Mouse (Mus musculus): ENCODE measurements around the gene Hyal4.

Hyal4 gene

DNA sequence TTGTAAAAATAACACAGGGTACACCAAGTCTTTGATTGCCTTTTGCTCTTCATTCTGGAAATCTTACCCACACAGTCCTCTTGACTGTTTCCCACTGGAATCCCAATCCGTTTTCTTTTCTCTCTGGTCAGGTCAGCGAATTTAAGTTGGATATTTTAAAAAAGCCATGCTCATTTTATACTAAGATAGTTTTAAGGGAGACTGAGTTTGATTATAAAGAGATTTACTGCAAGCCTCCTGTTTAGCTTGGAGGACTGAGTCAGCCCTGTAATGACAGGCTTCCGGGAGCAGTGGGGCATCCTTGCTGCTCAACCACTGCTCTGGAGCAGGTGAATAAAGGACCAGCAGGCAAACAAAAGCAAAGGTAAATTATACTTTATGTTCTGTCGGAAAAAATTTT lies at the start of gene Hyal4:
Hyal4 (plus strand) TSS at position 301 of the 400 bp plus-strand sequence.
- no peak for DNase-seq (ENCODE audit: low read depth, low spot score)

DNA sequence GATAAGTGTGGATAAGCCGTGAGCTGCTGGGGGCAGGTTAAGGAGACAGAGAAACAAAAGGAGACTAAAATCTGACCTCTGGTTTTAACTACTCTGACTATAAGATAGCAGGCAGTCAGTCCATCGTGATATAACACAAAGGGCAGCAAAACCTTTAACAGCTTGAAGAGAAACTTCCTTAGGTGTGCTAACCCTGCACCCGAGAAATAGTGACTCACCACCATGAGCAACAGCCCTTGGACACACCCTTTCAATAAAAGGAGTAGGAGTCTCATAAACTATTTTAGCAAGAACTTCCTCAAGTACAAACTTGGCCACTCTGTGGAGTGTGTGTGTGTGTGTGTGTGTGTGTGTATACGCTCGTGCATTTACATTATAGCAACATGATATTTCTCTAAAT lies 41.0 kb upstream of the Hyal4 start:
- no peak for DNase-seq (ENCODE audit: low read depth, low spot score)

GRCm38 (mm10) chr6:24707499-24707898 lies 40.6 kb upstream of the Hyal4 start:
- DNase-seq (ENCODE audit: low read depth, low spot score) = no peak

DNA sequence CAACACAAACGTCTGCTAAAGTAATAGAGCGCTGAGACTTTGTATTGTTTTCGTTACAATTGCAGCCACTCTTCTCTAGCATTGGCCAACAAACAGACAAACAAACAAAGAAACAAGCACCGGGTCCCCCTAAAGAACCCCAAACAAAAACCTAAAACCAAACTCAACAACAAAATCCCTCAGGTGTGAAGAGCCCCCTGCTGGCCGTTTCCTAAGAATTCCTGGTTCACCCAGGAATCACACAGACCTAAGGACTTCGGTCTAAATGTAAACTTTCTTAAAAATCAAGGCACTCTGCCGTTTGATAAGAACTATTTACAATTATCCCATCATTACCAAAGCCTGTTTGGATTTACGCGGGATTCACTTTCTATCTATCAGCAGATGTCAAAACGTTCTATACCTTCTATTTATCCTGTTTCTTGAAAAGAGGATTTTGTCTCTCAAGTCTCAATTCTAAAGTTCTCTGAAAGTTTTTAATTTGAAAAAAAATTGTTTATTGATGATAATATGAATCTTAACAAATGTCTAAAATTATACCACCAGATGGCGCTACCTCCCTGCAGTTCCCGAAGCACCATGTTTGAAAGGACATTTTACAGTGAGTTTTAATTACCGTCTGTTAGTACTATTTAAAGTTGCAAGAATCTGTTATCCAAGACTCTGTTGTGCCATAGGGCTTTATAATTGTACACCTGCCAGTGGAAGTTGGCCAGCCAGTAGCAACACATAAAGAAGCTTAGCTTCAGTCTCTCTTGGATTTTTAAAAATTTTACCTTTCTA lies 26.6 kb upstream of the Hyal4 start:
- DNase-seq (ENCODE audit: low read depth, low spot score) = no peak

DNA sequence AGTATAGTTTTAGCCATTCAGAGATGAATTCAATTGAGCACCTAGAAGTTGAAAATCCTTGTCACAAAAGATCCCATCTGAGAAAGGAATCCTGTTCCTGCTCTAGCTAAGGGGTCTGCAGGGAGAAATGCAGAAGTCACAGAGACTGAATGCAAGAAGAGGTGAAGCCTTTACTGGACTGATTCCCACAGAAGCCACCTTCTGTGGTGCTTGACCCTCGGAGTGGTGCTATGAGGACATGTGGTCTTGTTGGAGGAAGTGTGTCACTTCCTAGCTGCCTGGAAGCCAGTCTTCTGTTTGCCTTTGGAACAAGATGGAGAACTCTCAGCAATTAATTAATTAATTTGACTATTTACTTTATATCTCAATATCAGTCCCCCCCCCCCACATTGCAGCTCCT lies 20.0 kb upstream of the Hyal4 start:
- DNase-seq (ENCODE audit: low read depth, low spot score) = no peak

DNA sequence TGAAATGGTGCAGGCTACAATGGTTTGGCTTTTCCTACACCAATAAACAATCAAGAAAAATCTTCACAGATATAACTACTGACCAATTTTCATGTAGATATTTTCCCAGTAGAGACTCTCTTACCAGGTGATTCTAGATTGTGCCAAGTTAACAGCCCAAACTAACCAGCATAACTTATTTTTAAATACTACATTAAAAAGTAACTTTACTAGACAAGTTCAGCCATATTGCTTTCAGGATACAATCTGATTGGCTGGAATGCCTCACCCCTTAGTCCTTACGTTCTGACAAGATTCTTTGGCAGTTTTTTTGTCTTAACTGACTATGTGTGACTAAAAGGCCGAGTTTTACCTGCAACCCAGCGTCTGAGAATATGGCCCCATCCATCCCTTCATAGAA lies 15.2 kb upstream of the Hyal4 start, which contains the start of gene Hyal6:
Hyal6 (plus strand) TSS at position 301 of the 400 bp plus-strand sequence.
- no peak for DNase-seq (ENCODE audit: low read depth, low spot score)

- no peak for DNase-seq (ENCODE audit: low read depth, low spot score)
These were observed 13.6 kb upstream of the Hyal4 start for GRCm38 (mm10) chr6:24734565-24734964.

GRCm38 (mm10) chr6:24759281-24759680 lies 11.2 kb downstream of the Hyal4 start:
- no peak for DNase-seq (ENCODE audit: low read depth, low spot score)

GRCm38 (mm10) chr6:24766261-24766660 lies 18.1 kb downstream of the Hyal4 start:
- no peak for DNase-seq (ENCODE audit: low read depth, low spot score)

- DNase-seq (ENCODE audit: low read depth, low spot score) = peak; percentile 28
These were observed 31.1 kb downstream of the Hyal4 start for GRCm38 (mm10) chr6:24779182-24779581.

- DNase-seq (ENCODE audit: low read depth, low spot score) = no peak
These were observed 42.8 kb downstream of the Hyal4 start, which contains the start of gene Spam1 for GRCm38 (mm10) chr6:24790888-24791287. Gene Spam1 (plus strand): TSS chr6:24791188.

Data from WW6 (cell line).